Comparison of ENCODE assay signal across 7 mouse cellular contexts in genomic region chr19:28990194-28990589, GRCm38 (mm10). TPM values are rescaled to one million over a fixed set of nuclear protein-coding genes. Genes with fewer than 3 reads are reported as not detected.
DNase-seq lines count a peak whose midpoint lies in the region; ATAC-seq lines count a peak whose summit lies in the region.

Gene Cdc37l1 (plus strand): TSS chr19:28990352.

- H3K4me3 ChIP-seq in embryonic facial prominence, embryonic 10.5 days, result peak within 1 kb of the TSS; percentile 97
- H3K4me3 ChIP-seq in limb, embryonic 10.5 days, result peak within 1 kb of the TSS; percentile 88
- peak within 1 kb of the TSS; percentile 82 for H3K4me3 ChIP-seq in midbrain, embryonic 13.5 days (replicated peaks)

- H3K4me1 ChIP-seq in embryonic facial prominence, embryonic 10.5 days, result peaks cover 15% of the 10 kb centered on the region
- H3K4me1 ChIP-seq in limb, embryonic 10.5 days, result peaks cover 13% of the 10 kb centered on the region
- peaks cover 25% of the 10 kb centered on the region for H3K4me1 ChIP-seq in midbrain, embryonic 13.5 days (replicated peaks)

- H3K36me3 ChIP-seq in embryonic facial prominence, embryonic 10.5 days (replicated peaks), result peaks cover 31% of the 10 kb centered on the region
- H3K36me3 ChIP-seq in limb, embryonic 10.5 days, result peaks cover 29% of the 10 kb centered on the region
- H3K36me3 ChIP-seq in midbrain, embryonic 13.5 days, result peaks cover 16% of the 10 kb centered on the region

- peak within 1 kb of the TSS; percentile 95 for H3K27ac ChIP-seq in embryonic facial prominence, embryonic 10.5 days (replicated peaks)
- H3K27ac ChIP-seq in limb, embryonic 10.5 days, result peak within 1 kb of the TSS; percentile 90
- peak within 1 kb of the TSS; percentile 90 for H3K27ac ChIP-seq in midbrain, embryonic 13.5 days

- no peaks in the 10 kb centered on the region for H3K9me3 ChIP-seq in embryonic facial prominence, embryonic 10.5 days
- no peaks in the 10 kb centered on the region for H3K9me3 ChIP-seq in limb, embryonic 10.5 days (replicated peaks)
- H3K9me3 ChIP-seq in midbrain, embryonic 13.5 days, result no peaks in the 10 kb centered on the region

- peak within 1 kb of the TSS; percentile 73 for H3K4me2 ChIP-seq in midbrain, embryonic 13.5 days (replicated peaks)

- DNase-seq in adrenal gland, postnatal 10 days, result peak; percentile 100
- DNase-seq in embryonic facial prominence, embryonic 10.5 days (ENCODE audit: low spot score), result peak; percentile 98
- DNase-seq in kidney, adult 11 months, result peak; percentile 98
- peak; percentile 100 for DNase-seq in limb, embryonic 10.5 days (ENCODE audit: low spot score)
- peak; percentile 95 for DNase-seq in spleen, adult 12 weeks (ENCODE audit: low spot score)

- WGBS in embryonic facial prominence, embryonic 10.5 days, result under 1% methylated on average over 37 of the region's 37 CpGs
- WGBS in limb, embryonic 10.5 days, result 0% methylated on average over 37 of the region's 37 CpGs
- under 1% methylated on average over 37 of the region's 37 CpGs for WGBS in midbrain, embryonic 13.5 days

- no peaks in the 10 kb centered on the region for H3K27me3 ChIP-seq in embryonic facial prominence, embryonic 10.5 days (replicated peaks; ENCODE audit: low read depth, poor library complexity, severe bottlenecking)
- H3K27me3 ChIP-seq in limb, embryonic 10.5 days (ENCODE audit: low read depth, poor library complexity, severe bottlenecking), result no peaks in the 10 kb centered on the region
- H3K27me3 ChIP-seq in midbrain, embryonic 13.5 days, result 0 out of 2 replicates have a peak, but pooled peaks cover 5% of the 10 kb centered on the region

- peak; percentile 96 for ATAC-seq in granulocyte monocyte progenitor cell, adult 5-6 weeks (replicated peaks; ENCODE audit: poor library complexity, severe bottlenecking)
- peak; percentile 98 for ATAC-seq in midbrain, embryonic 13.5 days

- H3K9ac ChIP-seq in midbrain, embryonic 13.5 days (replicated peaks), result peak within 1 kb of the TSS; percentile 93

RNA-seq across cellular contexts. Expression of gene Cdc37l1, which starts in this region (rescaled TPM):
- 10 to 100 TPM; 31.8 to 39.0 TPM for total RNA-seq in adrenal gland, postnatal 10 days (2021)
- polyA plus RNA-seq in embryonic facial prominence, embryonic 10.5 days (2016; fragmentation: Nextera tagmentation; extraction: Ambion mirVana), result 37.3 and 37.9 TPM in 2 replicates
- 41.0 and 49.6 TPM in 2 replicates for total RNA-seq in granulocyte monocyte progenitor cell, adult 5-6 weeks (2014; fragmentation: Nextera tagmentation)
- total RNA-seq in granulocyte monocyte progenitor cell, adult 5-6 weeks (2017), result 31.4 and 37.7 TPM in 2 replicates
- 31.1 and 40.5 TPM in 2 replicates for polyA plus RNA-seq in limb, embryonic 10.5 days (2016; fragmentation: Nextera tagmentation; extraction: Ambion mirVana)
- 51.6 and 51.9 TPM in 2 replicates for polyA plus RNA-seq in midbrain, embryonic 13.5 days (2015; fragmentation: Nextera tagmentation; extraction: Ambion mirVana)

Comparison
In these comparisons a context has a peak if more than half of its experiments do, and no peak if none do; other contexts are left out.
1. Peak in every context shown above with its lines: DNase-seq, ATAC-seq, H3K4me3 ChIP-seq and H3K27ac ChIP-seq.